Mouse (Mus musculus) heart, embryonic 13.5 days (tissue): ENCODE measurements at regions not wholly inside any gene's neighbourhood (a gene's known extent, or its start where the extent isn't known, plus 50 kb on each side); places are given as distances from the start of the nearest gene placed in this dataset.

Experiments
- ATAC-seq: fragments of 200-750 bp; cut with Nextera tagmentation; 2 replicates; pipeline ENCODE4 v1.8.0; 2017; ENCODE audit warnings: moderate TSS enrichment; ENCODE audit not compliant: insufficient number of reproducible peaks, low FRiP score, low TSS enrichment; ENCODE audit errors: extremely low read depth
- H3K27ac ChIP-seq: fragments of 300-500 bp; sonication (generic); replicated peaks from 2 replicates; pipeline ENCODE4 v1.5.1; 2015; ENCODE audit warnings: moderate library complexity, mild to moderate bottlenecking, inconsistent platforms
- H3K27me3 ChIP-seq: fragments of 300-500 bp; sonication (generic); replicated peaks from 2 replicates; pipeline ENCODE4 v1.6.1; 2015; ENCODE audit warnings: mild to moderate bottlenecking, inconsistent platforms
- H3K36me3 ChIP-seq: fragments of 300-500 bp; sonication (generic); 2 replicates; pipeline ENCODE4 v1.6.1; 2015; ENCODE audit warnings: mild to moderate bottlenecking, inconsistent platforms
- H3K4me1 ChIP-seq: fragments of 300-500 bp; sonication (generic); 2 replicates; pipeline ENCODE4 v1.6.1; 2015; ENCODE audit warnings: inconsistent platforms
- H3K4me2 ChIP-seq: fragments of 300-500 bp; sonication (generic); 2 replicates; pipeline ENCODE4 v1.6.1; 2015; ENCODE audit warnings: inconsistent platforms, mild to moderate bottlenecking, moderate library complexity
- H3K4me3 ChIP-seq: fragments of 300-500 bp; sonication (generic); 2 replicates; pipeline ENCODE4 v1.5.1; 2015; ENCODE audit warnings: moderate library complexity, mild to moderate bottlenecking, inconsistent platforms
- H3K9ac ChIP-seq: fragments of 300-500 bp; sonication (generic); 2 replicates; pipeline ENCODE4 v1.6.1; 2015; ENCODE audit warnings: inconsistent platforms, mild to moderate bottlenecking, moderate library complexity
- H3K9me3 ChIP-seq: fragments of 300-500 bp; sonication (generic); 2 replicates; pipeline ENCODE4 v1.6.1; 2016; ENCODE audit warnings: inconsistent platforms
- WGBS: fragments of 180-500 bp; shearing (Covaris S2); methylation state at CpG from one replicate; pipeline ENCODE4 v1.1.7; 2015; ENCODE audit warnings: mixed read lengths; 5-methylcytosine and 5-hydroxymethylcytosine counted together

DNA sequence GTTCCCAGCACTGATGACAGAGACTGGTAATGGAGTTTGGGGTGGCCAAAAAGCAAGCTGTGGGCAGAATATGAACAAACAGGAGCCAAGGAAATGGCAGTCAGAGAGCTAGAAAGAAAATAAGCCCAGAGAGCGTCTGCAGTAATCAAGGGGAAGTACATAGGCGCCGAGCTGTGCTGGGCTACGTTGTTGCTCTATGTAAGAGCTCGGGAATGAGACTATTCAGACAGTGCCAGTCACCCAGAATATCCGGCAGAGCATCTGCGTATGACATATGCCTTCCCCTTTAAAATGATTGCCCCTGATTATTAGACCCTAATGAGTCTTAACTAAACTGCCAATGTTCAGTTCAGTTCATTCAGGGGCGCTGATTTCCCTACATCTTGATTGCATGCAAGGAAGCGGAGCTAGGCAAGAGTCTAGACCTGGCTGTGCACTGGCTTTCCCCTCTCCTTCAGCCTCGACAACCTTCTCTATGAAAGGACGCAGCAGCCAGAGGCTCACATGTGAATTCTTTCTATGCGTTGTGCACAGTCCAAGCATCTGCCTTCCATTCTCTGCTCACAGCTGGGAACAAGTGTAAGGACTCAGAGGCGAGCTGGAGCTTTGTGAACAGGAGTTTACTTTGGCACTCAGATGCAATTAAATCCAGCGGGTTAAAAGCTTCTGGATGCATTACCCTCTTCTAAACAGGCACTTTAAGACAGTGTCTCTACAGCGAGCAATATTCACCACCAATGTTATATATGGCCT is 125.7 kb upstream of the Gdf10 start:
- H3K4me3 ChIP-seq = no peak overlapping the region
- H3K9me3 ChIP-seq = no peaks in the 10 kb centered on the region
- H3K9ac ChIP-seq = no peak overlapping the region
- 0 out of 2 replicates have a peak, but pooled peaks cover 10% of the 10 kb centered on the region for H3K27me3 ChIP-seq
- H3K36me3 ChIP-seq = no peaks in the 10 kb centered on the region
- no peak overlapping the region for H3K4me2 ChIP-seq
- H3K4me1 ChIP-seq = no peaks in the 10 kb centered on the region
- H3K27ac ChIP-seq = no peak overlapping the region
- 64% methylated on average over 15 of the region's 15 CpGs for WGBS
- ATAC-seq = no peak

DNA sequence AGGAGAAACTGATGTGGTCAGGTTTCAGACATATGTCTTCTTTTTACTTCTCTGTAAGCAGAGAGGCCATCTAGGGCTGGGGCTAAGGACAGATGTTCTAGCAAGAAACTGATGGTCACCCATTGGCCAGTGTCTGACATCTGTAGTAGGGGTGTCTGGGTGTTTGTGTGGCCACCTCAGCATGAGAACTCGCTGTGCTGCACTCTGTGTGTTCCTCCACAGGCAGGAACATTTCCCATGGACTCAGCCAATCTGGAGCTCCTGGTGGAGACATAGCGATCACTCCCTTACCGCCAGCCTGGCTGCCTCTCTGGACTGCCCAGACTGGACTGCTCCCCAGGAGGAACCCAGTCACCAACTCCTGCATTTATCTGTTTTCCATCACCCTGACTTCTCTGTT is 119.1 kb upstream of the Gdf10 start:
- no peaks in the 10 kb centered on the region for H3K27me3 ChIP-seq
- no peak for ATAC-seq
- no peaks in the 10 kb centered on the region for H3K9me3 ChIP-seq
- 71% methylated on average over 3 of the region's 3 CpGs for WGBS
- no peak overlapping the region for H3K9ac ChIP-seq
- H3K27ac ChIP-seq = no peak overlapping the region
- no peak overlapping the region for H3K4me3 ChIP-seq
- H3K36me3 ChIP-seq = no peaks in the 10 kb centered on the region
- H3K4me1 ChIP-seq = peaks cover 24% of the 10 kb centered on the region
- no peak overlapping the region for H3K4me2 ChIP-seq

DNA sequence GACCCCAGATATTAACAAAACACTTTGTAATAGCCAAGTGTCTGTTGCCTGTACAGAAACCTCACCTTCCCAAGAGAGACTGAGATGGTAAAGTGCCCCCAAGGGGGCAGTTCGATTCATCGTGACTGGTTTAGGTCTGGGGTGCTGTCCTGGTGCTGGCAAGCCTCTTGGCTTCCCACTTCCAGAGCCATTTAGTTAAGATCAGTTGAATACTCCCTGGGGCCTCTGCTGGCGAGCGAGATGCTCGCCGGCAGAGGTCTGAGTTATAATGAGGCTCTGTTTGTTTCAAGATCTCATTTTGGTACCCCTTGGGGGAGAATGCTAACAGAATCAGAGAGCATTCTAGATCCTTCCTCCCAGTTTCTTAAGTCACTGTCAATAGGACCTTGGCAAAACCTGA is 118.7 kb upstream of the Gdf10 start:
- Histone ChIP-seq H3K9me3 (no peaks in the 10 kb centered on the region), H3K4me3 (no peak overlapping the region), H3K4me1 (peaks cover 26% of the 10 kb centered on the region), H3K36me3 (no peaks in the 10 kb centered on the region), H3K27ac (no peak overlapping the region), H3K9ac (no peak overlapping the region), H3K4me2 (no peak overlapping the region), H3K27me3 (no peaks in the 10 kb centered on the region)
- no peak for ATAC-seq
- WGBS = 62% methylated on average over 6 of the region's 6 CpGs

DNA sequence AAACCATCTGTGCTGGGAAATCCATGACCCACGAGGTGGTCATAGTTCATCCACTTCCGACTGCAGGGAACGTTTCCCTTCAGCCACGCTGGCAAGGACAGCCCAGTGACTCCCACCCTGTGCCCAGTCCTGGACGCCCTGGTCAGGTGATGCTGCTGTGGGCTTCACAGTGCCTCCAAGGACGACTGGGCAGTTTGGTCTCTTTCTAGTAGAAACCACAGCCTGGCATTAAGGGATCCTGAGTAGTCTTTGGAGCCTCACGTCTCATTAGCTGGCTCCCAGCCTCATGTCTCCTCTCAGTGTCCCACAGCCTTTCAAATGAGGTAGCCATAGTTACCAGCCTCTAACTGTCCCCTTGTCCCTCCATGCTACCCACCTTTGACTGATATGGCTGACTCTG is 116.2 kb upstream of the Gdf10 start:
- Histone ChIP-seq H3K27ac (0 out of 2 replicates have a peak overlapping the region, but pooled peaks have one; percentile 12), H3K4me1 (peaks cover 28% of the 10 kb centered on the region), H3K36me3 (no peaks in the 10 kb centered on the region), H3K4me3 (no peak overlapping the region), H3K4me2 (no peak overlapping the region), H3K9ac (no peak overlapping the region), H3K9me3 (no peaks in the 10 kb centered on the region), H3K27me3 (no peaks in the 10 kb centered on the region)
- WGBS = 63% methylated on average over 7 of the region's 7 CpGs
- ATAC-seq = no peak

DNA sequence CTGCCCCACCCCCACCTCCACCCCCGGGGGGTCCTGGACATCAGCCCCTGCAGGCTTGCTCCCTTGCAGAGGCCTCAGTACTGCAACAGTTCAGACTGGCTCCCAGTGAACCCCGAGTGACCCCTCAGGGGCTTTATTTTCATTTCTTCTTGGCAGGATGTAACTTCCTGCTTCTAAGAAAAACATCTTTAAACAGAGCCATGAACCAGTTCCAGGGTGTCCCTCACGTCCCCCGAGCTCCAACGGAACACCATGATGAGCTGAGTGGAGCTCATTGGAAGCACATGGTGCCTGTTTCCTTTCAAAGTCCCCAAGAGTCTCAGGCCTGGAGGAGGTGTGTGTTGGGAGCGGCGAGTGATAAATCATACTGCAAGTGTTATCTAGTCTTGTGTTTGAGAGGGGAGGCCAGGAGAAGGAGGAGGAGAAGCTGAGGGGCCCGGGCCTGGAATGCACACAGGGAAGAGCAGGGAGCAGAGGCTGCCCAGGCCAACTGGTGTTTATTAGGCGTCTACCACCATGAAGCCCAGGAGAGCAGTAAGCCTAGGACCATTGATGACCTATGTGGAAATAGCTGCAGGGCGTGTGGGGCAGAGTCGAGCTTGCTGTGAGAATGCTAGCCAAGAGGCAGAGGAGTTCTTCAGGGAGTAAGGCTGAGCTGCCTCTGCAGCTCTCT is 114.7 kb upstream of the Gdf10 start:
- Histone ChIP-seq H3K9ac (no peak overlapping the region), H3K27me3 (no peaks in the 10 kb centered on the region), H3K27ac (peak overlapping the region; percentile 38), H3K4me2 (no peak overlapping the region), H3K4me1 (peaks cover 29% of the 10 kb centered on the region), H3K36me3 (no peaks in the 10 kb centered on the region), H3K4me3 (no peak overlapping the region), H3K9me3 (no peaks in the 10 kb centered on the region)
- WGBS = 22% methylated on average over 11 of the region's 11 CpGs
- peak; percentile 58; the same call in 1 of the 2 replicates for ATAC-seq

DNA sequence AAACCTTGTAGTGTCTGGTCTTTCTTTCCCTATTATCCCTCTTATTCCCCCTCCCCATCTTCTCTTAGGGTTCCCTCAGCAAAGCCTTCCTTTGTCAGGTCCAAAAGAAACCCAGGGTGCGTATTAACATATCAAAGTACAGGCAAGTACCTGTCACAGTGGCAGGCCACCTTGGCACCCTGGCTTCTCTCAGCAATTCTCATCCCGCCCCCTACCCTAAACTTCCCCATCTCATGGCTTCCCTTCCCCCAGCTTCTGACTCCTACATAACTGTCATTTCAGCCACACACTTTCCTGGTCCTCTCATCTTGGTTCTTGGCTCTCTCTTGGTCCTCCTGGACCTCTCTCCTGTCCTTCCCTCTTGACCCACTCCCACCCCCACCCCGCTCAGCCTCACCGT is 112.8 kb upstream of the Gdf10 start:
- peaks cover 29% of the 10 kb centered on the region for H3K4me1 ChIP-seq
- no peaks in the 10 kb centered on the region for H3K27me3 ChIP-seq
- no peaks in the 10 kb centered on the region for H3K9me3 ChIP-seq
- no peak overlapping the region for H3K9ac ChIP-seq
- ATAC-seq = no peak
- 72% methylated on average over 4 of the region's 4 CpGs for WGBS
- H3K27ac ChIP-seq = no peak overlapping the region
- H3K4me2 ChIP-seq = no peak overlapping the region
- no peaks in the 10 kb centered on the region for H3K36me3 ChIP-seq
- H3K4me3 ChIP-seq = no peak overlapping the region

DNA sequence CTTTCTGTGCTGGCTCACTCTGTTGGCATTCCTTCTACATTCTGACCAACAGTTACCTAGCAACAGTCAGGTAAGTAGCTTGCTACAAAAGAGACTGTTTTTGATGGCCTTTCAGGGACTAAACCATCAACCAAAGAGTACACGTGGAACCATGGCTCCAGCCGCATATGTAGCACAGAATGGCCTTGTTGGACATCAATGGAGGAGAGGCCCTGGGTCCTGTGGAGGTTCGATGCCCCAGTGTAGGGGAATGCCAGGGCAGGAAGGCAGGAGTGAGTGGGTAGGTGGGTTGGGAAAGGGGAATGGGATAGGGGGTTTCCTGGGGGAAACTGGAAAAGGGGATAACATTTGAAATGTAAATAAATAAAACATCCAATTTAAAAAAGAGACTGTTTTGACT is 112.1 kb upstream of the Gdf10 start:
- Histone ChIP-seq H3K27ac (no peak overlapping the region), H3K36me3 (no peaks in the 10 kb centered on the region), H3K4me3 (no peak overlapping the region), H3K4me2 (no peak overlapping the region), H3K27me3 (no peaks in the 10 kb centered on the region), H3K9ac (no peak overlapping the region), H3K9me3 (no peaks in the 10 kb centered on the region), H3K4me1 (peaks cover 29% of the 10 kb centered on the region)
- 73% methylated on average over 3 of the region's 3 CpGs for WGBS
- no peak for ATAC-seq

DNA sequence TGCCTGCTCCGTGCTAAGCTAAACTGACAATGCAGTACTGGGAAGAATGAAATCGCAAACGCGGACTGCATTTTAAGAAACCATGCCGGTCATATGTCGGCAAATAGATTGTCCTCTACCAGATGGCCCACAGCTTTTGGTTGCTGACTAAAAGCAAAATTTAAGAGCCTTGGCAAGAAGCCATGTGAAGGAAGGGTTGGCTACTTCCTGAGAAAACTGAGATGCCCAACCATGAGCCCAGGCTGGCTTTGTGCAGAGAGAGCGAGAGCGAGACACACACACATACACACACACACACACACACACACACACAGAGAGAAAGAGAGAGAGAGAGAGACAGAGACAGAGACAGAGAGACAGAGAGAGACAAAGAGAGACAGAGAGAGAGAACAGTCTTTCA is 111.1 kb upstream of the Gdf10 start:
- Histone ChIP-seq H3K27me3 (no peaks in the 10 kb centered on the region), H3K27ac (no peak overlapping the region), H3K36me3 (no peaks in the 10 kb centered on the region), H3K9ac (no peak overlapping the region), H3K4me3 (no peak overlapping the region), H3K4me1 (peaks cover 26% of the 10 kb centered on the region), H3K9me3 (no peaks in the 10 kb centered on the region), H3K4me2 (no peak overlapping the region)
- 86% methylated on average over 8 of the region's 8 CpGs for WGBS
- ATAC-seq = no peak

DNA sequence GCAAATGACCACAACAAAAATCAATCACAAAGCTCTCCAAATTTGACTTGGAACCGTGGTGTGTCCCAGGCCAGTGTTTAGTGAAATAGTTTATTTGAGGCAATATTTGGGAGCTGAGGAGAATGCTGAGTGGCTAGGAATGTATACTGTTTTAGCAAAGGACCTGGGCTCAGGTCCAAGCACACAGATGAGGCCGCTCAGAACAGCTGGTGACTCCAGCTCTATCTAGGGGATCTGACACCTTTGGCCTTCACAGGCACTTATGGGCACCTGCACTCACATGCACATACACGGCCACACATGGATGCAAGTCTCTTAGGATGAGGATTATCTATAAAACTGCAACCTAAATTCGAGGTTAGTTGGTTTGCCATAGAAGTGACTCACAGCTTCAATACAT is 110.6 kb upstream of the Gdf10 start:
- Histone ChIP-seq H3K27me3 (no peaks in the 10 kb centered on the region), H3K9ac (no peak overlapping the region), H3K27ac (no peak overlapping the region), H3K36me3 (no peaks in the 10 kb centered on the region), H3K9me3 (no peaks in the 10 kb centered on the region), H3K4me2 (no peak overlapping the region), H3K4me1 (peaks cover 21% of the 10 kb centered on the region), H3K4me3 (no peak overlapping the region)
- WGBS = 68% methylated on average over 4 of the region's 4 CpGs
- ATAC-seq = no peak

DNA sequence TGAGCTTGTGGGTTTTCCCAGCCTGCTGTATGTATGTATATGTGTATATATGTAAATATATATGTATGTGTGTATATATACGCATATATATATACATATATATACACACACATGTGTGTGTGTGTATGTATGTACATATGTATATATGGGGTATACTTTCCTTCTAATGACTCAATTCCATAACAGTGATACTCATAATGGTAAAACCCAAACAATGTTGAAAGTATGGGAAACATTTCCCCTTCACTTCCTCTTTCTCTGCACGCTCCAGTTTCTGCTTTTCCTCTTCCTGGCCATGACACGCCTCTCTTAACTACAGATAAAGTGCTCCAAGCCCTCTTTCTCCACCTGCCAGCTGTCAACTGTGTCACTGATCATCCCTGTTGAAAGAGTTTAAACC is 110.1 kb upstream of the Gdf10 start:
- Histone ChIP-seq H3K9ac (no peak overlapping the region), H3K4me2 (no peak overlapping the region), H3K36me3 (no peaks in the 10 kb centered on the region), H3K27me3 (no peaks in the 10 kb centered on the region), H3K4me3 (no peak overlapping the region), H3K27ac (no peak overlapping the region), H3K4me1 (peaks cover 16% of the 10 kb centered on the region), H3K9me3 (no peaks in the 10 kb centered on the region)
- no peak for ATAC-seq
- 42% methylated on average over 3 of the region's 3 CpGs for WGBS

DNA sequence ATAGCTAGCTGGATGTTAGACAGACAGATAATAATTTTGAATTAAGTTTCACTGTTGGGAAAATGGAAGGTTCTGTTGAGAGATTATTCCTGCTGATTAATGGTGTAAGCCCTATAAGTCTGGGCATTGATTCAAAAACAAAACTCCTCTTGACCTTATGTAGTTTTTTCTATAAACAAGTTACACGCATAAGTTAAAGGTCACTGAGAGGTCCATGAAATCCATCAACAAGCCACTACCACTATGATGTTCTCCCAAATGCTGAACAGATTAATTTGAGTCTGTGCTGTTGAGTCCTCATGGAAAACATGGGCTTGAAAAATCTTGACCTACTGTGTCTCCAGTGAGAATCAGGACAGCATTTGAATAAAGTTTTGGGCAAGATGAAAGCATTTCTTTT is 109.3 kb upstream of the Gdf10 start:
- Histone ChIP-seq H3K9me3 (no peaks in the 10 kb centered on the region), H3K4me3 (no peak overlapping the region), H3K27me3 (peaks cover under 1% of the 10 kb centered on the region; the same call in 1 of the 2 replicates), H3K4me2 (no peak overlapping the region), H3K9ac (no peak overlapping the region), H3K36me3 (no peaks in the 10 kb centered on the region), H3K27ac (no peak overlapping the region), H3K4me1 (peaks cover 7% of the 10 kb centered on the region)
- 63% methylated on average over 1 of the region's 1 CpGs for WGBS
- ATAC-seq = no peak

DNA sequence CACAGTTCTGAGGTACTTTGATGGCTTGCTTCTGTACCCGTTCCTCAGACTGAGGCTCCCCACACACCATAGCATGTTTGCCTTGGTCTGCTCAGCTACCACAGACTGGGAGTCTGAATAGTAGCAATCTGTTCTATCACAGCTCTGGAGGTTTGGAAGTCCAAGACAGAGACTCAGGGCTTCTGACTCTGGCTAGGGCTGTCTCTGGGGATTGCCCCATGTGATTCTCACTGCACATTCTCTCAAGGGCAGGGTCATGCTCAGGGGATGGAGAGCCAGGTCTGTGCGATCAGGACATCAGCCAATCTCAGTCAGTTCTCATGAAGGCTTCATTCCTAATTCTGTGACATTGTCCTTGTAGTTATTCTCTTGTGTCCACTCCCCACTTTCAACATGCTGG is 108.8 kb upstream of the Gdf10 start:
- H3K4me3 ChIP-seq = no peak overlapping the region
- H3K4me2 ChIP-seq = no peak overlapping the region
- H3K4me1 ChIP-seq = 0 out of 2 replicates have a peak, but pooled peaks cover 3% of the 10 kb centered on the region
- peaks cover 5% of the 10 kb centered on the region; the same call in 1 of the 2 replicates for H3K27me3 ChIP-seq
- no peaks in the 10 kb centered on the region for H3K9me3 ChIP-seq
- ATAC-seq = no peak
- H3K36me3 ChIP-seq = no peaks in the 10 kb centered on the region
- 66% methylated on average over 2 of the region's 2 CpGs for WGBS
- H3K27ac ChIP-seq = no peak overlapping the region
- no peak overlapping the region for H3K9ac ChIP-seq
